Mouse (Mus musculus) heart, postnatal 0 days (tissue): ENCODE measurements at regions not wholly inside any gene's neighbourhood (a gene's known extent, or its start where the extent isn't known, plus 50 kb on each side); places are given as distances from the start of the nearest gene placed in this dataset.

ENCODE experiments used
- CTCF ChIP-seq: IDR thresholded peaks from 2 replicates; pipeline ENCODE4 v1.5.1; 2016; ENCODE audit warnings: antibody characterized with exemption, control low read depth, low read depth
- EP300 ChIP-seq: IDR thresholded peaks from 2 replicates; pipeline ENCODE4 v1.6.1; 2016; ENCODE audit warnings: antibody characterized with exemption, low read depth

DNA sequence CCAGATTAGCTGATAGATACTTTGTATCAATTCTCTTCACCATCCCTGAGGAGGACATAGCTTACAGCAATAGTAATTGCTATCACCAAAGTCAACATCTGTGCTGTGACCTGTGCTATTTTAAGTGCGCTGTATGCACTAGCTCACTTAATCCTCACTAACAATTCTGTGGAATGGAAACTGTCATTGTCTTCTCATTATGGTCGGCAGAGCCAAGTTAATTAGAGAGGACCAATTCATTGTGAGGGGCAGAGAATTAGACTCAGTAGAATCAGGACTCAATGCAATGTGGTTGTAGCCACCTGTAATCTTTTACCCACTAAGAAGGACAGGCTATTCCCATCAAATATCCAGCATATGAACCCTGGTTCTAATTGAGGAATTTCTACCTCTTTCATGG lies 145.3 kb downstream of the Arrdc4 start:
- TF ChIP-seq CTCF (no peak), EP300 (no peak)
